Mouse (Mus musculus): ENCODE measurements around the gene Metap1. TPM values are rescaled to one million over a fixed set of nuclear protein-coding genes. Genes with fewer than 3 reads are reported as not detected.

Metap1 gene
- polyA plus RNA-seq, 1 experiment from 2014 or later: 45.8 TPM

GRCm38 (mm10) chr3:138526916-138527666 lies 37.8 kb upstream of the Metap1 start:
- Histone ChIP-seq H3K9ac (ENCODE audit: low read depth, low read length) (peak overlapping the region; percentile 98), H3K27ac (replicated peaks; ENCODE audit: low read depth, low read length) (peak overlapping the region; percentile 96), H3K9me3 (ENCODE audit: control insufficient read depth, low read length) (no peaks in the 10 kb centered on the region), H3K4me2 (ENCODE audit: low read depth, low read length) (peak overlapping the region; percentile 75), H3K27me3 (replicated peaks; ENCODE audit: control insufficient read depth, insufficient read depth, low read length) (no peaks in the 10 kb centered on the region), H3K4me3 (ENCODE audit: low read depth, low read length) (peak overlapping the region; percentile 97), H3K4me1 (ENCODE audit: control insufficient read depth, insufficient read depth, low read length) (peaks cover 30% of the 10 kb centered on the region), H3K36me3 (ENCODE audit: control insufficient read depth, insufficient read depth, low read length) (no peaks in the 10 kb centered on the region)
- ATAC-seq (ENCODE audit: low read depth) (peak; percentile 95), DNase-seq (ENCODE audit: low spot score) (peak; percentile 100)
- 1% methylated on average over 35 of the region's 85 CpGs for WGBS

GRCm38 (mm10) chr3:138526073-138526915 lies 37.0 kb upstream of the Metap1 start, which contains the start of gene Eif4e:
Eif4e (plus strand) TSS chr3:138526179.
- peak; percentile 19; the same call in 1 of the 2 replicates for ATAC-seq (ENCODE audit: low read depth)
- DNase-seq (ENCODE audit: low spot score): peak; percentile 37
- 2% methylated on average over 39 of the region's 39 CpGs for WGBS

GRCm38 (mm10) chr3:138525494-138525893 lies 36.2 kb upstream of the Metap1 start:
- Histone ChIP-seq H3K4me2 (ENCODE audit: low read depth, low read length) (peak overlapping the region; percentile 68), H3K4me3 (ENCODE audit: low read depth, low read length) (peak overlapping the region; percentile 97; the same call in 1 of the 2 replicates), H3K36me3 (ENCODE audit: control insufficient read depth, insufficient read depth, low read length) (no peaks in the 10 kb centered on the region), H3K27ac (replicated peaks; ENCODE audit: low read depth, low read length) (no peak overlapping the region), H3K9me3 (ENCODE audit: control insufficient read depth, low read length) (no peaks in the 10 kb centered on the region), H3K4me1 (ENCODE audit: control insufficient read depth, insufficient read depth, low read length) (peaks cover 25% of the 10 kb centered on the region), H3K27me3 (replicated peaks; ENCODE audit: control insufficient read depth, insufficient read depth, low read length) (no peaks in the 10 kb centered on the region), H3K9ac (ENCODE audit: low read depth, low read length) (no peak overlapping the region)
- 55% methylated on average over 8 of the region's 8 CpGs for WGBS
- DNase-seq (ENCODE audit: low spot score) (no peak), ATAC-seq (ENCODE audit: low read depth) (no peak)

More at GRCm38 (mm10) chr3:138526073-138526915, 37.0 kb upstream of the Metap1 start, which contains the start of gene Eif4e:
- Histone ChIP-seq H3K4me3 (ENCODE audit: low read depth, low read length) (peak within 1 kb of the TSS; percentile 97), H3K9me3 (ENCODE audit: control insufficient read depth, low read length) (no peaks in the 10 kb centered on the region), H3K36me3 (ENCODE audit: control insufficient read depth, insufficient read depth, low read length) (no peaks in the 10 kb centered on the region), H3K27me3 (replicated peaks; ENCODE audit: control insufficient read depth, insufficient read depth, low read length) (no peaks in the 10 kb centered on the region), H3K4me1 (ENCODE audit: control insufficient read depth, insufficient read depth, low read length) (peaks cover 30% of the 10 kb centered on the region), H3K9ac (ENCODE audit: low read depth, low read length) (peak within 1 kb of the TSS; percentile 76), H3K27ac (replicated peaks; ENCODE audit: low read depth, low read length) (peak within 1 kb of the TSS; percentile 96), H3K4me2 (ENCODE audit: low read depth, low read length) (peak within 1 kb of the TSS; percentile 68)

- ATAC-seq (ENCODE audit: low read depth): no peak
- Histone ChIP-seq H3K36me3 (ENCODE audit: control insufficient read depth, insufficient read depth, low read length) (no peaks in the 10 kb centered on the region), H3K4me1 (ENCODE audit: control insufficient read depth, insufficient read depth, low read length) (peaks cover 16% of the 10 kb centered on the region), H3K27ac (replicated peaks; ENCODE audit: low read depth, low read length) (no peak overlapping the region), H3K4me3 (ENCODE audit: low read depth, low read length) (no peak overlapping the region), H3K9ac (ENCODE audit: low read depth, low read length) (no peak overlapping the region), H3K27me3 (replicated peaks; ENCODE audit: control insufficient read depth, insufficient read depth, low read length) (no peaks in the 10 kb centered on the region), H3K4me2 (ENCODE audit: low read depth, low read length) (no peak overlapping the region), H3K9me3 (ENCODE audit: control insufficient read depth, low read length) (no peaks in the 10 kb centered on the region)
- WGBS: 90% methylated on average over 4 of the region's 4 CpGs
- DNase-seq (ENCODE audit: low spot score): no peak
These were observed 34.6 kb upstream of the Metap1 start for GRCm38 (mm10) chr3:138523956-138524355.

GRCm38 (mm10) chr3:138519218-138519617 lies 29.9 kb upstream of the Metap1 start:
- H3K27me3 ChIP-seq (replicated peaks; ENCODE audit: control insufficient read depth, insufficient read depth, low read length): no peaks in the 10 kb centered on the region
- 0 out of 2 replicates have a peak, but pooled peaks cover 2% of the 10 kb centered on the region for H3K9me3 ChIP-seq (ENCODE audit: control insufficient read depth, low read length)
- no peak overlapping the region for H3K4me3 ChIP-seq (ENCODE audit: low read depth, low read length)
- WGBS: 78% methylated on average over 6 of the region's 6 CpGs
- H3K4me2 ChIP-seq (ENCODE audit: low read depth, low read length): no peak overlapping the region
- no peaks in the 10 kb centered on the region for H3K36me3 ChIP-seq (ENCODE audit: control insufficient read depth, insufficient read depth, low read length)
- H3K4me1 ChIP-seq (ENCODE audit: control insufficient read depth, insufficient read depth, low read length): no peaks in the 10 kb centered on the region
- no peak overlapping the region for H3K27ac ChIP-seq (replicated peaks; ENCODE audit: low read depth, low read length)
- DNase-seq (ENCODE audit: low spot score): no peak
- no peak for ATAC-seq (ENCODE audit: low read depth)
- H3K9ac ChIP-seq (ENCODE audit: low read depth, low read length): no peak overlapping the region

GRCm38 (mm10) chr3:138517881-138518280 lies 28.6 kb upstream of the Metap1 start:
- WGBS: 71% methylated on average over 3 of the region's 3 CpGs
- 0 out of 2 replicates have a peak, but pooled peaks cover 2% of the 10 kb centered on the region for H3K9me3 ChIP-seq (ENCODE audit: control insufficient read depth, low read length)
- no peak overlapping the region for H3K4me2 ChIP-seq (ENCODE audit: low read depth, low read length)
- H3K27me3 ChIP-seq (replicated peaks; ENCODE audit: control insufficient read depth, insufficient read depth, low read length): no peaks in the 10 kb centered on the region
- no peaks in the 10 kb centered on the region for H3K4me1 ChIP-seq (ENCODE audit: control insufficient read depth, insufficient read depth, low read length)
- H3K27ac ChIP-seq (replicated peaks; ENCODE audit: low read depth, low read length): no peak overlapping the region
- H3K4me3 ChIP-seq (ENCODE audit: low read depth, low read length): no peak overlapping the region
- ATAC-seq (ENCODE audit: low read depth) (no peak), DNase-seq (ENCODE audit: low spot score) (no peak)
- H3K36me3 ChIP-seq (ENCODE audit: control insufficient read depth, insufficient read depth, low read length): no peaks in the 10 kb centered on the region
- H3K9ac ChIP-seq (ENCODE audit: low read depth, low read length): no peak overlapping the region

- 53% methylated on average over 10 of the region's 10 CpGs for WGBS
- no peak overlapping the region for H3K4me2 ChIP-seq (ENCODE audit: low read depth, low read length)
These were observed 26.5 kb upstream of the Metap1 start for GRCm38 (mm10) chr3:138515656-138516370.

GRCm38 (mm10) chr3:138514749-138515148 lies 25.4 kb upstream of the Metap1 start:
- no peaks in the 10 kb centered on the region for H3K27me3 ChIP-seq (replicated peaks; ENCODE audit: control insufficient read depth, insufficient read depth, low read length)
- no peak for ATAC-seq (ENCODE audit: low read depth)
- H3K9ac ChIP-seq (ENCODE audit: low read depth, low read length): no peak overlapping the region
- H3K36me3 ChIP-seq (ENCODE audit: control insufficient read depth, insufficient read depth, low read length): no peaks in the 10 kb centered on the region
- H3K4me1 ChIP-seq (ENCODE audit: control insufficient read depth, insufficient read depth, low read length): no peaks in the 10 kb centered on the region
- DNase-seq (ENCODE audit: low spot score): no peak
- 62% methylated on average over 3 of the region's 3 CpGs for WGBS
- H3K9me3 ChIP-seq (ENCODE audit: control insufficient read depth, low read length): 0 out of 2 replicates have a peak, but pooled peaks cover 2% of the 10 kb centered on the region
- no peak overlapping the region for H3K27ac ChIP-seq (replicated peaks; ENCODE audit: low read depth, low read length)
- no peak overlapping the region for H3K4me2 ChIP-seq (ENCODE audit: low read depth, low read length)
- no peak overlapping the region for H3K4me3 ChIP-seq (ENCODE audit: low read depth, low read length)

More at GRCm38 (mm10) chr3:138515656-138516370, 26.5 kb upstream of the Metap1 start:
- no peak for ATAC-seq (ENCODE audit: low read depth)
- Histone ChIP-seq H3K36me3 (ENCODE audit: control insufficient read depth, insufficient read depth, low read length) (no peaks in the 10 kb centered on the region), H3K27me3 (replicated peaks; ENCODE audit: control insufficient read depth, insufficient read depth, low read length) (no peaks in the 10 kb centered on the region), H3K27ac (replicated peaks; ENCODE audit: low read depth, low read length) (no peak overlapping the region), H3K9ac (ENCODE audit: low read depth, low read length) (no peak overlapping the region), H3K9me3 (ENCODE audit: control insufficient read depth, low read length) (0 out of 2 replicates have a peak, but pooled peaks cover 2% of the 10 kb centered on the region), H3K4me1 (ENCODE audit: control insufficient read depth, insufficient read depth, low read length) (no peaks in the 10 kb centered on the region), H3K4me3 (ENCODE audit: low read depth, low read length) (no peak overlapping the region)
- DNase-seq (ENCODE audit: low spot score): peak; percentile 23

All from embryonic facial prominence, embryonic 14.5 days (tissue).